12 mouse cellular contexts compared by ENCODE assay signal in the genomic region with DNA sequence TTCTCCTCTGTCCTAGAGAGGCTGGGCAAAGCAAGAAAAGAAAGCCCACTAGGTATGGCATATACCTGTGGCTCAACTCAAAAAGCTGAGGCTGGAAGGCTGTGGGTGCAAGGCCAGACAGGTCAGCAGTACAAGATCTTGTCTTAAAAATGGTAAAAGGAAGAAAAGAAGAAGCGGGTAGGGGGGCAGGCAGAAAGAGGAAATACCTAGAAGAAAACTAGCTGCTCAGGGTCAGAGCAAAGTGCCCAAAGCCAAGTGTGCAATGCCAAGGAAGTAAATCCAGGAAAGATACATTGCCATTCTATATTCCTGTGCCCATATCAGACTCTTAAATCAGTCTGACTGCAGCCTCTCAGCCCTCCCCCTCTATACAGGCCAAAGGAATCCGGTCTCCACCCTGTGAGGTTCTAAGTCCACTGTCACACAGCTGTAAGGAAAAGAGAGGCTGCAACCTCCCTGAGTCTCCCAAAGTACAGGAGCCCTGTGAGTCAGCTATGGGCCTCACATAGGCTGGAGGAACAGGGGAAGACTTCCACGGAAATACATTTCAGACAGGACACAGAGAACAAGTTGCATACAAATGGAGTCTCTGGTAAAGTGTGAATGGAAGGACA. TPM values are rescaled to one million over a fixed set of nuclear protein-coding genes. Genes with fewer than 3 reads are reported as not detected.
DNase-seq lines count a peak whose midpoint lies in the region; ATAC-seq lines count a peak whose summit lies in the region.
"Had no signal": no experiment of that assay in that cellular context is flagged by ENCODE, and none has a peak within 500 bp of the region (broad histone marks: within the 10 kb centered on the region; RNA-seq: fewer than 3 reads in every experiment).

No protein-coding gene starts in this region.

- H3K4me3 ChIP-seq in hindbrain, embryonic 16.5 days (ENCODE audit: low read length) = no peak overlapping the region
- H3K4me3 ChIP-seq in hindbrain, embryonic 14.5 days (replicated peaks; ENCODE audit: low read length) = no peak overlapping the region
- H3K4me3 ChIP-seq in liver, embryonic 13.5 days (replicated peaks) = peak overlapping the region; percentile 31; the same call in 1 of the 2 replicates

- H3K9me3 ChIP-seq in hindbrain, embryonic 16.5 days (ENCODE audit: control insufficient read depth, low read length) = no peaks in the 10 kb centered on the region
- no peaks in the 10 kb centered on the region for H3K9me3 ChIP-seq in hindbrain, embryonic 14.5 days (ENCODE audit: control insufficient read depth, low read length)
- H3K9me3 ChIP-seq in liver, embryonic 13.5 days (replicated peaks) = no peaks in the 10 kb centered on the region

- intact Hi-C loops in gastrocnemius, postnatal 36 days (cut with DNase I) = no loop called here

- H3K4me2 ChIP-seq in hindbrain, embryonic 16.5 days (ENCODE audit: low read length) = no peak overlapping the region
- H3K4me2 ChIP-seq in hindbrain, embryonic 14.5 days (replicated peaks) = no peak overlapping the region
- peak overlapping the region; percentile 72 for H3K4me2 ChIP-seq in liver, embryonic 13.5 days

- no peaks in the 10 kb centered on the region for H3K27me3 ChIP-seq in hindbrain, embryonic 16.5 days (replicated peaks; ENCODE audit: control insufficient read depth, insufficient read depth, low read length)
- H3K27me3 ChIP-seq in hindbrain, embryonic 14.5 days (ENCODE audit: control insufficient read depth, insufficient read depth, low read length) = no peaks in the 10 kb centered on the region
- no peaks in the 10 kb centered on the region for H3K27me3 ChIP-seq in liver, embryonic 13.5 days
- H3K27me3 ChIP-seq: CH12.LX had no signal

- DNase-seq in hindbrain, embryonic 14.5 days (ENCODE audit: low spot score) = no peak
- peak; percentile 63 for DNase-seq in MEL-GATA-1-ER (ENCODE audit: extremely low read depth, low read depth)
- no peak for DNase-seq in liver, embryonic 13.5 days
- no peak for DNase-seq in gastrocnemius, postnatal 36 days
- no peak for DNase-seq in spleen, postnatal 4 days (ENCODE audit: low spot score in 2 of 2)
- no peak for DNase-seq in right cerebral cortex, adult 2 months (ENCODE audit: low spot score in 2 of 2)
- DNase-seq: cerebellum, postnatal 25 days; gastrocnemius, postnatal 10 days; kidney, postnatal 4 days had no signal

- ATAC-seq in hindbrain, embryonic 16.5 days = no peak
- no peak for ATAC-seq in hindbrain, embryonic 14.5 days (ENCODE audit: low FRiP score)
- ATAC-seq in erythroblast, adult 5-6 weeks (replicated peaks; ENCODE audit: low FRiP score, poor library complexity, severe bottlenecking) = peak; percentile 24
- ATAC-seq in liver, embryonic 13.5 days (ENCODE audit: low read depth) = peak; percentile 63

- H3K36me3 ChIP-seq in hindbrain, embryonic 16.5 days (ENCODE audit: control insufficient read depth, insufficient read depth, low read length) = no peaks in the 10 kb centered on the region
- 0 out of 2 replicates have a peak, but pooled peaks cover 3% of the 10 kb centered on the region for H3K36me3 ChIP-seq in hindbrain, embryonic 14.5 days (replicated peaks; ENCODE audit: control insufficient read depth, insufficient read depth)
- H3K36me3 ChIP-seq in liver, embryonic 13.5 days = peaks cover 43% of the 10 kb centered on the region

- no peak overlapping the region for H3K9ac ChIP-seq in hindbrain, embryonic 16.5 days (ENCODE audit: low read depth, low read length)
- no peak overlapping the region for H3K9ac ChIP-seq in hindbrain, embryonic 14.5 days
- peak overlapping the region; percentile 74 for H3K9ac ChIP-seq in liver, embryonic 13.5 days

- H3K4me1 ChIP-seq in hindbrain, embryonic 16.5 days (ENCODE audit: control insufficient read depth, insufficient read depth, low read depth, low read length) = peaks cover 2% of the 10 kb centered on the region; the same call in 1 of the 2 replicates
- peaks cover 17% of the 10 kb centered on the region; the same call in 1 of the 2 replicates for H3K4me1 ChIP-seq in hindbrain, embryonic 14.5 days (replicated peaks; ENCODE audit: control insufficient read depth, insufficient read depth, low read length)
- H3K4me1 ChIP-seq in liver, embryonic 13.5 days (replicated peaks) = peaks cover 72% of the 10 kb centered on the region

- WGBS in hindbrain, embryonic 16.5 days = 67% methylated on average over 3 of the region's 3 CpGs
- WGBS in hindbrain, embryonic 14.5 days = 72% methylated on average over 3 of the region's 3 CpGs
- 27% methylated on average over 3 of the region's 3 CpGs for WGBS in liver, embryonic 13.5 days (ENCODE audit: insufficient replicate concordance)

- H3K27ac ChIP-seq in hindbrain, embryonic 16.5 days (ENCODE audit: low read depth, low read length) = peak overlapping the region; percentile 55
- H3K27ac ChIP-seq in hindbrain, embryonic 14.5 days = no peak overlapping the region
- peak overlapping the region; percentile 99 for H3K27ac ChIP-seq in liver, embryonic 13.5 days

RNA-seq across cellular contexts. Expression of gene Tom1l1, which starts 21.9 kb away (rescaled TPM):
- polyA plus RNA-seq in hindbrain, embryonic 16.5 days (2015; fragmentation: Nextera tagmentation; extraction: Ambion mirVana) = 26.1 and 26.5 TPM in 2 replicates
- 24.6 and 27.1 TPM in 2 replicates for polyA plus RNA-seq in hindbrain, embryonic 14.5 days (2014; fragmentation: Nextera tagmentation; extraction: Ambion mirVana)
- 45.1 and 50.1 TPM in 2 replicates for total RNA-seq in erythroblast, adult 5-6 weeks (2015; ENCODE audit: low replicate concordance)
- total RNA-seq in erythroblast, adult 5-6 weeks (2017; ENCODE audit: low replicate concordance) = 99.1 and 124 TPM in 2 replicates
- polyA plus RNA-seq in liver, embryonic 13.5 days (2015; fragmentation: Nextera tagmentation; extraction: Ambion mirVana) = 60.7 and 70.4 TPM in 2 replicates
- 10 to 100 TPM; 11.7 to 13.9 TPM for total RNA-seq in gastrocnemius, postnatal 36 days (2021)

RNA-seq across cellular contexts. Expression of gene Cox11, which starts 28.3 kb away (rescaled TPM):
- polyA plus RNA-seq in hindbrain, embryonic 16.5 days (2015; fragmentation: Nextera tagmentation; extraction: Ambion mirVana) = 36.9 and 38.8 TPM in 2 replicates
- 28.4 and 31.5 TPM in 2 replicates for polyA plus RNA-seq in hindbrain, embryonic 14.5 days (2014; fragmentation: Nextera tagmentation; extraction: Ambion mirVana)
- total RNA-seq in erythroblast, adult 5-6 weeks (2015; ENCODE audit: low replicate concordance) = 40.3 and 52.6 TPM in 2 replicates
- total RNA-seq in erythroblast, adult 5-6 weeks (2017; ENCODE audit: low replicate concordance) = 33.4 and 45.7 TPM in 2 replicates
- 27.1 and 29.8 TPM in 2 replicates for polyA plus RNA-seq in liver, embryonic 13.5 days (2015; fragmentation: Nextera tagmentation; extraction: Ambion mirVana)
- total RNA-seq in gastrocnemius, postnatal 36 days (2021) = 10 to 100 TPM; 21.5 to 21.8 TPM

RNA-seq across cellular contexts. Expression of gene Stxbp4, which starts 28.4 kb away (rescaled TPM):
- 14.4 and 18.6 TPM in 2 replicates for polyA plus RNA-seq in hindbrain, embryonic 16.5 days (2015; fragmentation: Nextera tagmentation; extraction: Ambion mirVana)
- polyA plus RNA-seq in hindbrain, embryonic 14.5 days (2014; fragmentation: Nextera tagmentation; extraction: Ambion mirVana) = 18.8 and 19.4 TPM in 2 replicates
- total RNA-seq in erythroblast, adult 5-6 weeks (2015; ENCODE audit: low replicate concordance) = 28.6 and 34.9 TPM in 2 replicates
- total RNA-seq in erythroblast, adult 5-6 weeks (2017; ENCODE audit: low replicate concordance) = 29.7 and 41.9 TPM in 2 replicates
- 7.0 and 9.9 TPM in 2 replicates for polyA plus RNA-seq in liver, embryonic 13.5 days (2015; fragmentation: Nextera tagmentation; extraction: Ambion mirVana)
- 10 to 100 TPM; 13.8 to 15.4 TPM for total RNA-seq in gastrocnemius, postnatal 36 days (2021)

Comparison
In these comparisons a context has a peak if more than half of its experiments do, and no peak if none do; other contexts are left out.
1. ATAC-seq: peak in erythroblast, adult 5-6 weeks (single experiment) and liver, embryonic 13.5 days (single experiment); none in hindbrain, embryonic 16.5 days (single experiment) and hindbrain, embryonic 14.5 days (single experiment).